Mouse (Mus musculus): ENCODE results near the gene Cflar. TPM values are rescaled to one million over a fixed set of nuclear protein-coding genes. Genes with fewer than 3 reads are reported as not detected.
A peak's percentile ranks its signal among the peaks of the same experiment; 100 is the strongest.

Cflar gene
- total and polyA plus RNA-seq, 3 experiments: 35.7 to 81.1 (median 49.2) TPM

DNA sequence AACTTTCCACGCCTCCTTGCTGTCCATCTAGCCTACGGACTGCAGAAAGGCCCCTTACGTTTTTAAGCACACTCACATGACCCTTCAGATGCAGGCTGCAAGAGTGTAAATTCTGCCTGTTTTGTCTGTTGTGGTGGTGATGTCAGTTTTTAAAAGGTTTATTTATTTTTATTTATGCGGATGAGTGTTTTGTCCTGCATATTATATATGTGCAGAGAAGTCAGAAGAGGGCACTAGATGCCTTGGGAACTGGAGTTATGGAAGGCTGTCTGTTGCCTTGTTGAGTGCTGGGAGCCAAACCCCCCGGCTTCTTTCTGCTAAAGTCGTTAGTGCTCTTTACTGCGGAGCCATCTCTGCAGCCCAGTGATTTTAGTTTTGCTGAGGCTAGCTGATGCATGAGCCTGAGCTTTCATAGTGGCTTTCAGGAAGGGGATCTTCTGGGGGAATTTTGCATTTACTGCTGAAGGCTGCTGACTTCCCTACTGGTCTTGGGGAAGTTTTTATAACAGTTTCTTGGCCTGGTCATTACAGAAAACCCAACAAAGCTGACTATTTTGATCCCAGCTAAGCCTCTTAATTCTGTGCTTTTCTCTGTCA, 12.6 kb downstream of the Cflar start:
- TF ChIP-seq RAD21 (IDR thresholded peaks at IDR 0.05; ENCODE audit: low read depth, low read length): peak; percentile 26
- peak; percentile 77 for TF ChIP-seq BHLHE40 (IDR thresholded peaks at IDR 0.05; ENCODE audit: low read depth, low read length)
- no peak for TF ChIP-seq MYC (IDR thresholded peaks at IDR 0.05; ENCODE audit: low read depth, low read length)
- no peak for TF ChIP-seq EP300 (IDR thresholded peaks at IDR 0.05; ENCODE audit: low read length)
- no peak for TF ChIP-seq JUN (IDR thresholded peaks at IDR 0.05; ENCODE audit: insufficient read depth, low read depth, low read length)
- TF ChIP-seq MXI1 (IDR thresholded peaks at IDR 0.05; ENCODE audit: low read depth, low read length): 0 out of 2 replicates have a peak, but pooled peaks have one; percentile 15
- no peak; the same call in 1 of the 2 replicates for TF ChIP-seq IRF4 (IDR thresholded peaks at IDR 0.05; ENCODE audit: low read depth, low read length)
- dilution Hi-C loops (cut with MboI; ENCODE audit: extremely low pct_ligation_motif_present, extremely low pct_unique_long_range_greater_than_20kb, low sequenced_read_pairs): no loop called here
- H3K4me2 ChIP-seq (ENCODE audit: insufficient read depth, low read depth, poor library complexity, severe bottlenecking): peak overlapping the region; percentile 95

GRCm38 (mm10) chr1:58724533-58724932, 13.2 kb downstream of the Cflar start:
- no peaks in the 10 kb centered on the region for H3K27me3 ChIP-seq (replicated peaks)
- H3K9ac ChIP-seq (ENCODE audit: insufficient read depth, low read depth): peak overlapping the region; percentile 91
- in situ Hi-C loops (cut with MboI; ENCODE audit: low pct_ligation_motif_present, low pct_unique_long_range_greater_than_20kb, low sequenced_read_pairs): no loop called here
- peak overlapping the region; percentile 99 for H3K27ac ChIP-seq (ENCODE audit: insufficient read depth, low read depth)
- no peaks in the 10 kb centered on the region for H3K9me3 ChIP-seq (replicated peaks; ENCODE audit: low read length)
- H3K4me1 ChIP-seq (ENCODE audit: control insufficient read depth in 1 of 2, insufficient read depth in 2 of 2): peaks cover 18 to 53% of the 10 kb centered on the region in 2 experiments
- peaks cover 3 to 16% of the 10 kb centered on the region in 2 experiments for H3K36me3 ChIP-seq (replicated peaks in 1 of 2; ENCODE audit: control insufficient read depth in 1 of 2, insufficient read depth in 1 of 2, low read length in 1 of 2)
- peaks cover 38% of the 10 kb centered on the region for H3K79me2 ChIP-seq (replicated peaks; ENCODE audit: control insufficient read depth, extremely low read depth, insufficient read depth, poor library complexity, severe bottlenecking)
- H3K4me3 ChIP-seq (replicated peaks in 1 of 3; ENCODE audit: low read depth in 2 of 3, low read length in 2 of 3, poor library complexity in 1 of 3): peak overlapping the region in 1 of 3 experiments; percentile 24
- dilution Hi-C loops (cut with MboI; ENCODE audit: extremely low pct_ligation_motif_present, extremely low pct_unique_long_range_greater_than_20kb, low sequenced_read_pairs): no loop called here
- DNase-seq (ENCODE audit: extremely low read depth): no peak
- peak overlapping the region; percentile 95 for H3K4me2 ChIP-seq (ENCODE audit: insufficient read depth, low read depth, poor library complexity, severe bottlenecking)
- TF ChIP-seq RCOR1 (conservative IDR thresholded peaks at IDR 0.05; ENCODE audit: low read depth, low read length) (no peak), CHD1 (IDR thresholded peaks at IDR 0.05; ENCODE audit: low read depth, low read length) (no peak), TBP (conservative IDR thresholded peaks at IDR 0.05; ENCODE audit: low read depth, low read length) (no peak), CHD2 (IDR thresholded peaks at IDR 0.05; ENCODE audit: low read length) (0 out of 2 replicates have a peak, but pooled peaks have one; percentile 11), JUN (IDR thresholded peaks at IDR 0.05; ENCODE audit: insufficient read depth, low read depth, low read length) (peak; percentile 71; the same call in 1 of the 2 replicates), MYC (IDR thresholded peaks at IDR 0.05; ENCODE audit: low read depth, low read length) (peak; percentile 63; the same call in 1 of the 2 replicates), HCFC1 (IDR thresholded peaks at IDR 0.05; ENCODE audit: low read depth, low read length) (no peak), USF2 (conservative IDR thresholded peaks at IDR 0.05; ENCODE audit: low read depth, low read length) (no peak), ZKSCAN1 (IDR thresholded peaks at IDR 0.05; ENCODE audit: borderline replicate concordance, low read depth, low read length) (no peak), MAZ (IDR thresholded peaks at IDR 0.05; ENCODE audit: low read depth, low read length) (no peak), ZNF384 (IDR thresholded peaks at IDR 0.05; ENCODE audit: low read depth, low read length) (no peak; the same call in 1 of the 2 replicates), TCF12 (IDR thresholded peaks at IDR 0.05; ENCODE audit: low read depth, low read length) (peak; percentile 34; the same call in 1 of the 2 replicates), KAT2A (IDR thresholded peaks at IDR 0.05; ENCODE audit: insufficient replicate concordance, low read length) (no peak), MAX (IDR thresholded peaks at IDR 0.05; ENCODE audit: low read length) (peak; percentile 66; the same call in 1 of the 2 replicates), MXI1 (IDR thresholded peaks at IDR 0.05; ENCODE audit: low read depth, low read length) (0 out of 2 replicates have a peak, but pooled peaks have one; percentile 35), BHLHE40 (IDR thresholded peaks at IDR 0.05; ENCODE audit: low read depth, low read length) (peak; percentile 89), POLR2A (IDR thresholded peaks at IDR 0.05; ENCODE audit: low read depth, low read length) (no peak), SMC3 (IDR thresholded peaks at IDR 0.05; ENCODE audit: low read depth, low read length) (no peak), MAFK (IDR thresholded peaks at IDR 0.05; ENCODE audit: insufficient replicate concordance, low read length) (no peak), ZMIZ1 (IDR thresholded peaks at IDR 0.05; ENCODE audit: low read depth, low read length) (no peak), RAD21 (IDR thresholded peaks at IDR 0.05; ENCODE audit: low read depth, low read length) (no peak), NELFE (IDR thresholded peaks at IDR 0.05; ENCODE audit: low read depth, low read length) (no peak), UBTF (IDR thresholded peaks at IDR 0.05; ENCODE audit: low read depth, low read length) (no peak), PAX5 (IDR thresholded peaks at IDR 0.05; ENCODE audit: low read length) (no peak), JUND (conservative IDR thresholded peaks at IDR 0.05; ENCODE audit: low read depth, low read length) (peak; percentile 80), EP300 (IDR thresholded peaks at IDR 0.05; ENCODE audit: low read length) (peak; percentile 62), ZC3H11A (IDR thresholded peaks at IDR 0.05; ENCODE audit: low read depth, low read length) (no peak), CTCF (conservative IDR thresholded peaks at IDR 0.05 in 1 of 2, IDR thresholded peaks at IDR 0.05 in 1 of 2; ENCODE audit: low read depth in 2 of 2, low read length in 2 of 2) (no peak), NRF1 (IDR thresholded peaks at IDR 0.05; ENCODE audit: low read depth, low read length) (no peak), ELF1 (IDR thresholded peaks at IDR 0.05; ENCODE audit: low read depth, low read length) (no peak)

More for the DNA sequence above, 12.6 kb downstream of the Cflar start:
- Histone ChIP-seq H3K36me3 (replicated peaks in 1 of 2; ENCODE audit: control insufficient read depth in 1 of 2, insufficient read depth in 1 of 2, low read length in 1 of 2) (peaks cover 0 to 15% of the 10 kb centered on the region in 2 experiments), H3K27me3 (replicated peaks) (no peaks in the 10 kb centered on the region), H3K9me3 (replicated peaks; ENCODE audit: low read length) (no peaks in the 10 kb centered on the region), H3K4me3 (replicated peaks in 1 of 3; ENCODE audit: low read depth in 2 of 3, low read length in 2 of 3, poor library complexity in 1 of 3) (peak overlapping the region in 2 of 3 experiments; percentile 9 to 19), H3K9ac (ENCODE audit: insufficient read depth, low read depth) (peak overlapping the region; percentile 91), H3K27ac (ENCODE audit: insufficient read depth, low read depth) (peak overlapping the region; percentile 99), H3K79me2 (replicated peaks; ENCODE audit: control insufficient read depth, extremely low read depth, insufficient read depth, poor library complexity, severe bottlenecking) (peaks cover 32% of the 10 kb centered on the region), H3K4me1 (ENCODE audit: control insufficient read depth in 1 of 2, insufficient read depth in 2 of 2) (peaks cover 18 to 56% of the 10 kb centered on the region in 2 experiments)
- in situ Hi-C loops (cut with MboI; ENCODE audit: low pct_ligation_motif_present, low pct_unique_long_range_greater_than_20kb, low sequenced_read_pairs): no loop called here
- no peak for DNase-seq (ENCODE audit: extremely low read depth)

Measured in CH12.LX (cell line).